Mouse (Mus musculus) spleen, adult 2 months (tissue): ENCODE data around the gene Abcc12.

Experiments
- CTCF ChIP-seq: fragments of 200-500 bp; IDR thresholded peaks from 2 replicates; pipeline ENCODE4 v1.5.1; 2011; ENCODE audit warnings: mild to moderate bottlenecking, inconsistent platforms; ENCODE audit not compliant: insufficient read depth, insufficient read length, insufficient replicate concordance; ENCODE audit errors: extremely low read depth
- POLR2A ChIP-seq: fragments of 200-500 bp; IDR thresholded peaks from 2 replicates; pipeline ENCODE4 v1.6.1; 2011; ENCODE audit warnings: low read depth, low read length, inconsistent platforms

DNA sequence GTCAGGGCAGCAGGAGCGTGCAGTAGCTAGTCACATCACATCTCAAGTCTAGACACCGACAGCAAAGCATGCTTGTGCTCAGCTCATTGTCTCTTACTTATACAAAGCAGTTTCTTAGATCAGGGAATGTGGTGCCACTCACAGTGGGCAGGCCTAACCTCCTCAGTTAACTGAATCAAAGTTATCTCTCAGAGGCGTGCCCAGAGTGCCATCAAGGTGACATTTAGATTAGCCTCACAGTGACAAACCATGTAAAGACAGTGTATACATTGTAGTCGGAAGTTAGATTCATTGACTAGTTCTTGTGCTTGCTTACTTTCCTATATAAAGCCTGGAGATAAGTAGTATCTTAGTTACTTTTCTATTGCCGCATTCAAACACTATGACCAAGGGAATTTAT is 49.7 kb upstream of the Abcc12 start:
- TF ChIP-seq POLR2A (no peak), CTCF (no peak)
